Mouse (Mus musculus): ENCODE measurements at regions not wholly inside any gene's neighbourhood (a gene's known extent, or its start where the extent isn't known, plus 50 kb on each side); places are given as distances from the start of the nearest gene placed in this dataset.

- H3K4me1 ChIP-seq (ENCODE audit: control insufficient read depth in 1 of 2, insufficient read depth in 2 of 2) = no peaks in the 10 kb centered on the region
- H3K4me3 ChIP-seq (replicated peaks in 1 of 3; ENCODE audit: low read depth in 2 of 3, low read length in 2 of 3, poor library complexity in 1 of 3) = no peak overlapping the region
- TF ChIP-seq RAD21 (IDR thresholded peaks at IDR 0.05; ENCODE audit: low read depth, low read length) = no peak
- no peak for TF ChIP-seq CHD1 (IDR thresholded peaks at IDR 0.05; ENCODE audit: low read depth, low read length)
- TF ChIP-seq EP300 (IDR thresholded peaks at IDR 0.05; ENCODE audit: low read length) = no peak
- no peak for TF ChIP-seq ZNF384 (IDR thresholded peaks at IDR 0.05; ENCODE audit: low read depth, low read length)
- no peak for TF ChIP-seq E2F4 (IDR thresholded peaks at IDR 0.05; ENCODE audit: insufficient replicate concordance, low read depth, low read length)
- TF ChIP-seq TCF12 (IDR thresholded peaks at IDR 0.05; ENCODE audit: low read depth, low read length) = no peak
- TF ChIP-seq NRF1 (IDR thresholded peaks at IDR 0.05; ENCODE audit: low read depth, low read length) = no peak
- no peak for TF ChIP-seq MAX (IDR thresholded peaks at IDR 0.05; ENCODE audit: low read length)
- no peak for TF ChIP-seq CHD2 (IDR thresholded peaks at IDR 0.05; ENCODE audit: low read length)
- no peak for TF ChIP-seq HCFC1 (IDR thresholded peaks at IDR 0.05; ENCODE audit: low read depth, low read length)
- TF ChIP-seq IRF4 (IDR thresholded peaks at IDR 0.05; ENCODE audit: low read depth, low read length) = no peak
- TF ChIP-seq USF2 (conservative IDR thresholded peaks at IDR 0.05; ENCODE audit: low read depth, low read length) = no peak
- no peak for TF ChIP-seq RCOR1 (conservative IDR thresholded peaks at IDR 0.05; ENCODE audit: low read depth, low read length)
- TF ChIP-seq ETS1 (conservative IDR thresholded peaks at IDR 0.05; ENCODE audit: low read depth, low read length) = no peak
- no peak for TF ChIP-seq PAX5 (IDR thresholded peaks at IDR 0.05; ENCODE audit: low read length)
- no peak for TF ChIP-seq KAT2A (IDR thresholded peaks at IDR 0.05; ENCODE audit: insufficient replicate concordance, low read length)
- TF ChIP-seq ELF1 (IDR thresholded peaks at IDR 0.05; ENCODE audit: low read depth, low read length) = no peak
- TF ChIP-seq MXI1 (IDR thresholded peaks at IDR 0.05; ENCODE audit: low read depth, low read length) = no peak
- no peak for TF ChIP-seq JUND (conservative IDR thresholded peaks at IDR 0.05; ENCODE audit: low read depth, low read length)
- TF ChIP-seq TBP (conservative IDR thresholded peaks at IDR 0.05; ENCODE audit: low read depth, low read length) = no peak
- no peaks in the 10 kb centered on the region for H3K36me3 ChIP-seq (replicated peaks in 1 of 2; ENCODE audit: control insufficient read depth in 1 of 2, insufficient read depth in 1 of 2, low read length in 1 of 2)
- in situ Hi-C loops (cut with MboI; ENCODE audit: low pct_ligation_motif_present, low pct_unique_long_range_greater_than_20kb, low sequenced_read_pairs) = no loop called here
- H3K79me2 ChIP-seq (replicated peaks; ENCODE audit: control insufficient read depth, extremely low read depth, insufficient read depth, poor library complexity, severe bottlenecking) = no peaks in the 10 kb centered on the region
- no peaks in the 10 kb centered on the region for H3K9me3 ChIP-seq (replicated peaks; ENCODE audit: low read length)
- dilution Hi-C loops (cut with MboI; ENCODE audit: extremely low pct_ligation_motif_present, extremely low pct_unique_long_range_greater_than_20kb, low sequenced_read_pairs) = no loop called here
- H3K9ac ChIP-seq (ENCODE audit: insufficient read depth, low read depth) = no peak overlapping the region
- no peak overlapping the region for H3K27ac ChIP-seq (ENCODE audit: insufficient read depth, low read depth)
- H3K27me3 ChIP-seq (replicated peaks) = no peaks in the 10 kb centered on the region
- DNase-seq (ENCODE audit: extremely low read depth) = no peak
- H3K4me2 ChIP-seq (ENCODE audit: insufficient read depth, low read depth, poor library complexity, severe bottlenecking) = no peak overlapping the region
Measured at GRCm38 (mm10) chr6:143547406-143547903, 380.4 kb downstream of the Etnk1 start.

GRCm38 (mm10) chr6:143554946-143555345, 387.9 kb downstream of the Etnk1 start:
- dilution Hi-C loops (cut with MboI; ENCODE audit: extremely low pct_ligation_motif_present, extremely low pct_unique_long_range_greater_than_20kb, low sequenced_read_pairs) (no loop called here), in situ Hi-C loops (cut with MboI; ENCODE audit: low pct_ligation_motif_present, low pct_unique_long_range_greater_than_20kb, low sequenced_read_pairs) (no loop called here)

More at GRCm38 (mm10) chr6:143554946-143555345, 387.9 kb downstream of the Etnk1 start:
- Histone ChIP-seq H3K4me2 (ENCODE audit: insufficient read depth, low read depth, poor library complexity, severe bottlenecking) (no peak overlapping the region), H3K4me1 (ENCODE audit: control insufficient read depth in 1 of 2, insufficient read depth in 2 of 2) (no peaks in the 10 kb centered on the region), H3K9me3 (replicated peaks; ENCODE audit: low read length) (no peaks in the 10 kb centered on the region), H3K79me2 (replicated peaks; ENCODE audit: control insufficient read depth, extremely low read depth, insufficient read depth, poor library complexity, severe bottlenecking) (no peaks in the 10 kb centered on the region), H3K4me3 (replicated peaks in 1 of 3; ENCODE audit: low read depth in 2 of 3, low read length in 2 of 3, poor library complexity in 1 of 3) (no peak overlapping the region), H3K27me3 (replicated peaks) (no peaks in the 10 kb centered on the region), H3K36me3 (replicated peaks in 1 of 2; ENCODE audit: control insufficient read depth in 1 of 2, insufficient read depth in 1 of 2, low read length in 1 of 2) (no peaks in the 10 kb centered on the region), H3K27ac (ENCODE audit: insufficient read depth, low read depth) (no peak overlapping the region), H3K9ac (ENCODE audit: insufficient read depth, low read depth) (no peak overlapping the region)
- no peak for DNase-seq (ENCODE audit: extremely low read depth)
- TF ChIP-seq HCFC1 (IDR thresholded peaks at IDR 0.05; ENCODE audit: low read depth, low read length) (no peak), POLR2A (IDR thresholded peaks at IDR 0.05; ENCODE audit: low read depth, low read length) (no peak), RAD21 (IDR thresholded peaks at IDR 0.05; ENCODE audit: low read depth, low read length) (no peak), SMC3 (IDR thresholded peaks at IDR 0.05; ENCODE audit: low read depth, low read length) (no peak), NELFE (IDR thresholded peaks at IDR 0.05; ENCODE audit: low read depth, low read length) (no peak), USF2 (conservative IDR thresholded peaks at IDR 0.05; ENCODE audit: low read depth, low read length) (no peak), TCF12 (IDR thresholded peaks at IDR 0.05; ENCODE audit: low read depth, low read length) (no peak)

Data from CH12.LX (cell line).